Mouse (Mus musculus) inflammation-experienced regulatory T-cells, adult 6 months (primary cell): ENCODE data around the gene Zfp446. TPM values are rescaled to one million over a fixed set of nuclear protein-coding genes. Genes with fewer than 3 reads are reported as not detected.

ENCODE experiments used
- ATAC-seq: one replicate; pipeline ENCODE4 v1.8.0; 2017
- polyA plus RNA-seq, 3 experiments: library from polyadenylated mRNA; unstranded; fragments of 100-300 nt; shearing (Covaris generic); gene quantifications; one replicate each; pipeline ENCODE4 v1.2.1; 2017

The Zfp446 gene
- 1 to 10 TPM; 2.7 to 5.9 (median 4.1) TPM for polyA plus RNA-seq

GRCm38 (mm10) chr7:12977682-12978389 lies at the start of gene Zfp446:
TSS of gene Zfp446 (plus strand) at chr7:12977848.
- ATAC-seq = peak; percentile 92

- ATAC-seq = no peak
Measured at GRCm38 (mm10) chr7:12933615-12934140, 44.0 kb upstream of the Zfp446 start.

- no peak for ATAC-seq
Measured at GRCm38 (mm10) chr7:12934808-12935207, 42.8 kb upstream of the Zfp446 start.

GRCm38 (mm10) chr7:12937254-12937803 lies 40.3 kb upstream of the Zfp446 start:
- ATAC-seq = peak; percentile 56

GRCm38 (mm10) chr7:12940599-12940998 lies 37.0 kb upstream of the Zfp446 start:
- no peak for ATAC-seq

GRCm38 (mm10) chr7:12943488-12943887 lies 34.2 kb upstream of the Zfp446 start:
- peak; percentile 72 for ATAC-seq

GRCm38 (mm10) chr7:12949032-12949871 lies 28.4 kb upstream of the Zfp446 start:
- peak; percentile 98 for ATAC-seq

GRCm38 (mm10) chr7:12949872-12950229 lies 27.8 kb upstream of the Zfp446 start:
- ATAC-seq = peak; percentile 23

- ATAC-seq = no peak
Measured at GRCm38 (mm10) chr7:12954896-12955295, 22.8 kb upstream of the Zfp446 start.

GRCm38 (mm10) chr7:12957511-12957910 lies 20.1 kb upstream of the Zfp446 start:
- no peak for ATAC-seq

- ATAC-seq = no peak
Measured at GRCm38 (mm10) chr7:12958948-12959347, 18.7 kb upstream of the Zfp446 start.

- ATAC-seq = no peak
Measured at GRCm38 (mm10) chr7:12959718-12960117, 17.9 kb upstream of the Zfp446 start.

GRCm38 (mm10) chr7:12961511-12962141 lies 16.0 kb upstream of the Zfp446 start:
- peak; percentile 74 for ATAC-seq

- ATAC-seq = peak; percentile 83
Measured at GRCm38 (mm10) chr7:12965678-12966091, 12.0 kb upstream of the Zfp446 start, which contains the start of gene Zfp324. TSS of gene Zfp324 (plus strand) at chr7:12965838.

- ATAC-seq = peak; percentile 27
Measured at GRCm38 (mm10) chr7:12966104-12966845, 11.4 kb upstream of the Zfp446 start.

GRCm38 (mm10) chr7:12970906-12971305 lies 6.7 kb upstream of the Zfp446 start:
- ATAC-seq = no peak

GRCm38 (mm10) chr7:12978931-12979722 lies 1.5 kb downstream of the Zfp446 start:
- ATAC-seq = no peak

GRCm38 (mm10) chr7:12979776-12980175 lies 2.1 kb downstream of the Zfp446 start:
- ATAC-seq = no peak

- no peak for ATAC-seq
Measured at GRCm38 (mm10) chr7:12980291-12980690, 2.6 kb downstream of the Zfp446 start.

- no peak for ATAC-seq
Measured at GRCm38 (mm10) chr7:12985724-12986123, 8.1 kb downstream of the Zfp446 start.

- no peak for ATAC-seq
Measured at GRCm38 (mm10) chr7:12986906-12987305, 9.3 kb downstream of the Zfp446 start.
